Mouse (Mus musculus) bone marrow, adult 2 months (tissue): ENCODE data around the gene Olfr635. TPM values are rescaled to one million over a fixed set of nuclear protein-coding genes. Genes with fewer than 3 reads are reported as not detected.
"Not testable (repeated sequence)": the region's sequence is repeated elsewhere in the genome, so short reads cannot be mapped to it uniquely, and the experiment has no call there.

Source experiments
- H3K27ac ChIP-seq: fragments of 200-500 bp; 2 replicates; pipeline ENCODE4 v1.5.1; 2012; ENCODE audit warnings: low read depth, mild to moderate bottlenecking, control low read depth, inconsistent platforms, low read length; ENCODE audit not compliant: control insufficient read depth, poor library complexity, insufficient read depth
- H3K4me1 ChIP-seq: fragments of 200-500 bp; 2 replicates; pipeline ENCODE4 v1.6.1; 2011; ENCODE audit warnings: low read length; ENCODE audit not compliant: control insufficient read depth, insufficient read depth
- H3K4me3 ChIP-seq: fragments of 200-500 bp; replicated peaks from 2 replicates; pipeline ENCODE3; 2011; ENCODE audit warnings: mild to moderate bottlenecking, low read depth, low read length, control low read depth; ENCODE audit not compliant: control insufficient read depth
- CTCF ChIP-seq: fragments of 200-500 bp; IDR thresholded peaks from 2 replicates; pipeline ENCODE4 v1.5.1; 2011; ENCODE audit warnings: low read length, control low read depth; ENCODE audit not compliant: control insufficient read depth, insufficient read depth
- POLR2A ChIP-seq: fragments of 200-500 bp; IDR thresholded peaks from 2 replicates; pipeline ENCODE4 v1.6.1; 2011; ENCODE audit warnings: low read depth, mild to moderate bottlenecking, control low read depth, low read length, borderline replicate concordance; ENCODE audit not compliant: control insufficient read depth
- WGBS: fragments of 180-500 bp; shearing (Covaris S2); methylation state at CpG from one replicate; pipeline ENCODE4 v1.1.7; 2018; 5-methylcytosine and 5-hydroxymethylcytosine counted together
- polyA plus RNA-seq: library from polyadenylated mRNA; stranded (reverse); fragments of >200 nt; gene quantifications from 2 replicates; pipeline ENCODE4 v1.2.4, GENCODE M21; 2011; ENCODE audit warnings: low replicate concordance; ENCODE audit not compliant: missing spikeins, insufficient read depth, insufficient read length

The Olfr635 gene
- polyA plus RNA-seq, result not detected in 2 replicates

- H3K27ac ChIP-seq, result no peak within 1 kb of the TSS
- H3K4me1 ChIP-seq, result no peaks in the 10 kb centered on the region
- H3K4me3 ChIP-seq, result no peak within 1 kb of the TSS
- TF ChIP-seq CTCF (no peak), POLR2A (no peak)
- WGBS, result 83% methylated on average over 1 of the region's 1 CpGs
These were observed at the start of gene Olfr635 for GRCm38 (mm10) chr7:103970852-103971251. Olfr635 (plus strand) TSS chr7:103971152.

DNA sequence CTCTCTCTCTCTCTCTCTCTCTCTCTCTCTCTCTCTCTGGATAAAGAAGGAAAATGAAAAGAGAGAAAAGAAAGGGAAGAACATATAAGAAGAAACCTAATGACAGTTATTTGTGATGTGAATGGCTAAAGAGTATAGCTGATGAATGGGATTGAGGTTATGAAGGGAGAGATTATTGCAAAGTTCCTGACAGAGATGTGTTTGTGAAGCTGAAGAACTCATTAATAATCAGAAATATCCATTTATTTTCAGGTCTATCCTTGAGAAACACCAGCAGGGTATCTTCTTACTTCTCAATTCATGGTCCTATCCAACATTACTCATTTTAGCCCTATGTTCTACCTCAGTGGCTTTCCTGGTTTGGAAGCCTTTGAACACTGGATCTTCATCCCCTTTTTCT, 42.4 kb upstream of the Olfr635 start, which contains the start of gene Olfr631:
Gene Olfr631, plus strand, starts transcription at position 301 of the 400 bp plus-strand sequence.
- H3K27ac ChIP-seq, result no peak within 1 kb of the TSS
- no peak within 1 kb of the TSS for H3K4me3 ChIP-seq

DNA sequence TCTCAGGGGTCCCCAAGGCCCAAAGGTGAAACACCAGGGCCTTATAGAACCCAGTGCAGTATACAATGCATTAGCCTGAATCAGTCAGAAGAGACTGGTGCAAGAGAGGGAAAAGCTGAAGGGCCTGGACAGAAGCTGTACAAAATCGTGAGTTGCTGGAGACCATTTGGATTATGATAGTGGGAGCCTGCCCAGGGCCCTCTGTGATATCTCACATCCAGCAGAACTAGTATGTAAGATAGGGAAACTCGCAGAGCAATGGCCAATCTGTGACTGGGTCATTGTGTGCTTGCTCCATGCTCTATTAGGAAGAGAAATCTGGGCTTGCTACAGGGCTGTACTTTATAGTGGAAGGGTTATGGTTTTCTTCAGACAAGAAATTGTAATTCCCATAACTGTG, 36.7 kb upstream of the Olfr635 start, which contains the start of gene Olfr632:
Gene Olfr632, plus strand, starts transcription at position 84 of the 400 bp plus-strand sequence.
- WGBS, result 65% methylated on average over 2 of the region's 2 CpGs
- TF ChIP-seq POLR2A, result no peak
- TF ChIP-seq CTCF, result no peak
- Histone ChIP-seq H3K4me1 (no peaks in the 10 kb centered on the region), H3K4me3 (no peak within 1 kb of the TSS), H3K27ac (no peak within 1 kb of the TSS)

More for the DNA sequence above, 42.4 kb upstream of the Olfr635 start, which contains the start of gene Olfr631:
- H3K4me1 ChIP-seq, result no peaks in the 10 kb centered on the region
- no peak for TF ChIP-seq CTCF
- TF ChIP-seq POLR2A, result no peak

GRCm38 (mm10) chr7:103942730-103943129, 28.2 kb upstream of the Olfr635 start:
- Histone ChIP-seq H3K27ac (no peak overlapping the region), H3K4me1 (no peaks in the 10 kb centered on the region; the same call in 1 of the 2 replicates), H3K4me3 (no peak overlapping the region)
- TF ChIP-seq CTCF (peak; percentile 77), POLR2A (no peak)
- WGBS, result 39% methylated on average over 2 of the region's 2 CpGs

GRCm38 (mm10) chr7:103944137-103944536, 26.8 kb upstream of the Olfr635 start, which contains the start of gene Olfr633:
Olfr633 (plus strand) TSS chr7:103944437.
- Histone ChIP-seq H3K4me3 (no peak within 1 kb of the TSS), H3K27ac (no peak within 1 kb of the TSS), H3K4me1 (no peaks in the 10 kb centered on the region; the same call in 1 of the 2 replicates)
- no peak for TF ChIP-seq POLR2A
- TF ChIP-seq CTCF, result no peak

GRCm38 (mm10) chr7:103966873-103967272, 4.1 kb upstream of the Olfr635 start:
- WGBS, result 89% methylated on average over 22 of the region's 22 CpGs
- H3K27ac ChIP-seq, H3K4me3 ChIP-seq, H3K4me1 ChIP-seq: not testable (repeated sequence)

DNA sequence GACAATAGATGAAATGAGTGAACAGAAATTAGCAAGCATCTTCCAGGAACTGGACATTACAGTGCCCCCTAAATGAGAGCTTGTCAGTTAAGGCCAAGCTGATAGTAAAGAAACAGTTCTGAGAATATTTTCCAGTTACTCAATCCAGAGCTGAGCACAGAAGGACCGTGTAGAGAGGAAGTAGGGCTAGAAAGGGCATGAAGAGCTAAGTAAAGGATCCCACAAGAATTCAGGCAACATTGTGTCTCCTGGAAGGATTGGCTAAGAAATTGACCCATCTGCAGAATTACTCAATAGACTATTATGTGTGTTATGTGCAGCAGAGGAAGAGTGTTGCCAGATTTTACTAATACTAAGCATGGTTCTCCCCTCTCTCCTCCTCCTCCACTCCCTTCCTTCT, 830 bp downstream of the Olfr635 start:
- H3K27ac ChIP-seq, result no peak overlapping the region
- TF ChIP-seq CTCF (no peak), POLR2A (no peak)
- no peaks in the 10 kb centered on the region for H3K4me1 ChIP-seq
- 15% methylated on average over 1 of the region's 1 CpGs for WGBS
- H3K4me3 ChIP-seq, result no peak overlapping the region

DNA sequence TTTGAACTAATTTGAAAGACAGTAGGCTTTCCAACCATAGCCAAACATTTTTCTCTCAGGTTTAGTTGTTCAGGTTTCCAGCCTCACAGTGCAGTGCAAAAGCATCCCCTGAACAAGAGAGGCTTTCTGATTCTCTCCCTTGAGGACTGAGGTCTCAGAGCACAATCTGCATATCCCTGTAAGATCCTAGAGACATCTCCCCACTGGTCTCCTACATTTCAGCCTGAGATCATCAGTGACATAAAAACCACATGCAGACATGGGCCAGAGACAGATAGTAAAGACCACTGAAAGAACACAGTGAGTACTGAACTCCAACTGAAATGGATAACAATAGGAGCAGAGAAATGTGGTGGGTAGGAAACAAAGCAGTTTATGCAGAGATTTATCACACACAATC, 27.5 kb downstream of the Olfr635 start, which contains the start of gene Olfr638:
Gene Olfr638, plus strand, starts transcription at position 301 of the 400 bp plus-strand sequence.
- TF ChIP-seq CTCF (no peak), POLR2A (no peak)
- no peaks in the 10 kb centered on the region for H3K4me1 ChIP-seq
- H3K4me3 ChIP-seq, result no peak within 1 kb of the TSS
- H3K27ac ChIP-seq, result no peak within 1 kb of the TSS

DNA sequence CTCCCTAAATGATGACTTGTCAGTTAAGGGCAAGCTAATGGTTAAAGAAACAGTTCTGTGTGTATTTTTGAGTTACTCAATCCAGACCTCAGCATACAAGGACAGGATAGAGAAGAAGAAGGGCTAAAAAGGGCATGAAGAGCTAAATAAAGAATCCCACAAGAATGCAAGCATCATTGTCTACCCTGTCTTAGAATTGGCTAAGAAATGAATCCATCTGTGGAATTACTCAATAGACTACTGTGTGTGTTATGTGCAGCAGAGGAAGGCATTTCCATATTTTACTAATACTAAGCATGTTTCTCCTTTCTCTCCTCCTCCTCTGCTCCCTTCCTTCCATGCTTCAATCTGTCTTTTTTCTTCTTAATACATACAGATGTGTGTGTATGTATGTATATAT, 28.2 kb downstream of the Olfr635 start:
- no peak for TF ChIP-seq POLR2A
- TF ChIP-seq CTCF, result no peak
- H3K4me1 ChIP-seq, result no peaks in the 10 kb centered on the region
- no peak overlapping the region for H3K27ac ChIP-seq
- H3K4me3 ChIP-seq, result no peak overlapping the region
